Mouse (Mus musculus): ENCODE measurements at regions not wholly inside any gene's neighbourhood (a gene's known extent, or its start where the extent isn't known, plus 50 kb on each side); places are given as distances from the start of the nearest gene placed in this dataset.
"Not testable (repeated sequence)": the region's sequence is repeated elsewhere in the genome, so short reads cannot be mapped to it uniquely, and the experiment has no call there.

DNA sequence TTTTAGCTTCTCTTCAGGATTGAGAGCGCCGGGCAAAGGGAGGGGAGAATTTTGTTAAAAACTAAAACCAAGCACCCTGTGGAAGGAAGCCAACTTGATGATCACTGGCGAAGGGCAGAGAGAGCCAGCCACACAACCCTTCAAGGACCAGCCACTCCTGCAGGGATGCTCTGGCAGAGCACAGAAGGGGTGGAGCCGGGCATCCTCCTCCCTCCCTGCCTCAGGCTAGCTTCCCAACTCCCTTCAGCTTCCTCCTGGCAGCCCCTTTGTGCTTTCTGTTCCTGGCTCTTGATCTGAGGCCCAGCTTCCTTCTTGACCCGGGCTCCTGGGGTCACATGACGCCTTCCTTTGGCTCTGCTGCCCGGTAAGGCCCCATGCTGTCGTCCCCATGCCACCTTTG lies 591.8 kb upstream of the Gm10131 start:
- DNase-seq: no peak

DNA sequence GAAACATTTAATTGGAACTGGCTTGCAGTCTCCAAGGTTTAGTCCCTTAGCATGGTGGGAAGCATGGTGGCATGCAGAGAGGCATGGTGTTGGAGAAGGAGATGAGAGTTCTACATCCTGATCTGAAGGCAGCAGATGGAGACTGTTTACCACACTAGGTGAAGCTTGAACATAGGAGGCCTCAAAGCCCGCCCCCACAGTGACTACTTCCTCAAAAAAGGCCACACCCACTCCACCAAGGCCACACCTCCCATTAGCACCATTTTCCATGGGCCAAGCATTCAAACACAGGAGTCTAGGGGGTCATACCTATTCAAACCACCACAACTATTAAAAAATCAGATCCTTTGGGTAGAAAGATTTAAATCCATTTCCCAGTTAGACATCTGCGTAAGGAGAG lies 591.3 kb upstream of the Gm10131 start:
- DNase-seq: no peak

DNA sequence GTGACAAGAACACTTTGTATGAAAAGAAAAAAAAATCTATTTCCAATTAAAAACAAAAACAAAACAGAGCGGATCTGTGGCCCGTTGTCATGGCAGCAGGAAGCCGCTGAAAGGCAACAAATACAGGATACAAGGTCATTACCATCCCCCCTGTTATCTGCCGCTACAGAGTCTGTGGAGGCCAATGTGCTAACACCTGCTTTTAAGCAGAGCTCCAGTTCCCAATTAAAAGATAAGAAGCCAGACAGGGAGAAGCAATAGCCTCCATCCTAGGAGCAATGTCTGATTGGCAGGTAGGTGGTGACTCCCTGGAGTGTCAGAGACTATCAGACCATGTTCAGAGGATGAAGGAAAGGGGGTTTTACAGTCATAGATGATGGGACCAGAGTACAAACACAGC lies 587.5 kb upstream of the Gm10131 start:
- DNase-seq: no peak

DNA sequence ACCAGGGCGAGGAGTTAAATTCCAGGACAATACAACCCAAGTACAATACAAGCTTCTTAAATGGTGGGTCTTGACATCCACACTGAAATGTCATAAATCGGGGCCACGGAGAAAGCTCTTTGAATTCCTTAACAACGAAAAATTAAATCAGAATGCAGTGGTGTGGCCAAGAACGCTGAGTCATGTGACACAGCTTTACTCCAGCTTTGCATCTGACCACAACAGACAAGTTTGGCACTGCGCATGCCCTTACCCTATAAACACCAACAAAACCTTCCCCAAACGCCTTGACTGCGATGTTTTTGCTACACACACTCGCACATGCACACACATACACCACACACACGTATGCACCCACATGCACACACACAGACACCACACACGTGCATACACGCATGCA lies 584.8 kb upstream of the Gm10131 start:
- no peak for DNase-seq

DNA sequence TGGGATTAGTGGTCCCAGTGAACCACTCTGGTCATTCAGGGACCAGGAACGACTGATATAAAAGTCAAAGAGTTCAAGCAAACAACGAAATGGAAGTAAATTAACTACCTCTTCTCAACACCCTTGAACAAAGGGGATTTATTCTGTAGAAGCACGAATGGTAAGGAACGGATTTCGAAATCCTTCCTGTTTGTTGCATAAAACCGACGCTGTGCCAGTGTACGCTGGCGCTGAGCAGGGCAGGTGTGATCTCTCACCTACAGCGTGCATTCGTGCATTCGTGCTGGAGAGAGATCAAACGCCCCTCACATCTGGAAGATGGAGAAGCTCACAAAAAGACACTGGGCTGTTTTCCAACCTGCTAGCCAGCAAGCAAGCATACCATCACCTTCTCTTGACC lies 581.1 kb upstream of the Gm10131 start:
- DNase-seq: no peak

DNA sequence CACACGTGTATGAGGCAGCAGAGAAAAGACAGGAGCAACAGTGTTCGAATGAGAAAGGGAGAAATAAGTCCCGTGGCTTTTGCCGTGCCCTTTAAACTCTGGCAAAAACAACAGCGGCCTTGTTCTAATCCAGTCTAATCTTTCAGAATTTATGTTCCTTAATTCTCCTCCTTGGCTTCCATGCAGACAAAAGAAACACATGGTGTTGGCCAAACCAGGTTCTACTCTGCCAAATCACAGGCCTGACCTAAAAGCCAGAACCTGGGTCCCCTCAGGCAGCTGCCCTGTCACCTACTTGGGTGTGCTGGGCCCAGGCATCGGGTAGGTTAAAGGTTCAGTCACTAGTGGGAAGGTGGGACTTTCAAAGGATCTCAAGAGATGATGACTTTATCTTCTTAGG lies 580.2 kb upstream of the Gm10131 start:
- no peak for DNase-seq

DNA sequence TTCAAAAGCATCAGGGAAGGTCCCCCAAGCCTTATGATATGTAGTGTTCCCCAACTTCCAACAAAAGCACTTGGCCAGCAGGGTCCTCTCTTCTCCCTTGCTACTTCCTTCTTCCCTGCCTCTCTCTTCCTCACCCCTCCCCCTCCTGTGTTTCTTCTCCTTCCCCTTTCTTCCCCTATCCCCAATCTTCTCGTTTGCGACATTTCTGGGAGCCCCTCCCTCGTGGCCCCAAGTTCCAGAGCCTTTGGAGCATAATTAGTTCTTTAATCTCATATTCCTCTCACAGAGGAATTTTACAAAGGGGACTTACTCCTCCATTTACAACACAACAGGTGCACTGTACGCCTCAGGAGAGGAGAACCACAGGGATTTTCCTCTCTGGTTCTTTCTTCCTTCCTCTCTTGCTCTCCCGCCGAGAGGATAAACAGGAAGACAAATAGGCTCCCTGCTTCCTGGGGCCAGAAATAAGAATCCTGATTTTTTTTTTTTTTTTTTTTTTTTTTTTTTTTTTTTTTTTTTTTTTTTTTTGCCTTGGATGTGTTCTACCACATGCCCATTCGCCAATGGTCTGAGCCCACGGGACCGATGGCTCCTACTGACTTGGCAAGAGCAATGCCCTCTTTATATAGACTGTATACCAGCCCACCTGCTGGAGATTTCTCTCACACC lies 578.4 kb upstream of the Gm10131 start:
- no peak for DNase-seq

DNA sequence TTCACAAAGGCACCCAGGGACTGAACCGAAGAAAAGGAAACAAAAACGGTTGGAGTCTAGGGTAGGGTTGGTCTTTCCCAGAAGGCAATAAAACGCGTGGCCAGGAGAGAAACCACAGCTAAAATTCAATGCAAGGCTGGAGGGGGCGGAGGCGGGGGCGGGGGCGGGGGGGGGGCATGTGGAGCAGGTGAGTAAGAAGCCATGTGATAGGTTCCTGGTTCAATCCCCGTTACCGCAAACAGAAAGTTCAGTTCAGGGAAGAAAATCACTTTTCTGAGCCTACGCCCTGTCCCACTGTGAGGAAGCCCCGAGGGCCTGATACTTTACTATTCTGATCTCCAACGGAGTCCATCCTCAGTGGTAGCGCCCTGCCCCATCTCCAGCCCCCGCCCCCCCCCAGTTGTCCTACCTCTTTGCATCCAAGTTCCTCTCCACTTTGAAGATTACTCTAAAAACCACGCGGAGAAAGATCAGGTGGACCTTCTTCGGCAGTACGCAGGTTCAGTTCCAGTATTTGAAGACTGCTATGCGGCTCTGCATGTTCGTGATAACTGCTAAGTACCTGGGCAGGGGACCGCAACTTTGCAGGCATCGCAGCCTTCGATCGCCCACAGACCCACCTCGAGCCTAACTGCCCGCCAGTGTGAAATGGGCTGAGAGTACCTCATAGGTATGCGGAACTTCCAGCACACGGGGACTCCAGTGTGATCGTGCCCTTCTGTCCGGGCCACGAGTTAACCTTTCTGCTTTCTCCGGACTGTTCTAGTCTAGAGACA lies 577.7 kb upstream of the Gm10131 start:
- no peak for DNase-seq

DNA sequence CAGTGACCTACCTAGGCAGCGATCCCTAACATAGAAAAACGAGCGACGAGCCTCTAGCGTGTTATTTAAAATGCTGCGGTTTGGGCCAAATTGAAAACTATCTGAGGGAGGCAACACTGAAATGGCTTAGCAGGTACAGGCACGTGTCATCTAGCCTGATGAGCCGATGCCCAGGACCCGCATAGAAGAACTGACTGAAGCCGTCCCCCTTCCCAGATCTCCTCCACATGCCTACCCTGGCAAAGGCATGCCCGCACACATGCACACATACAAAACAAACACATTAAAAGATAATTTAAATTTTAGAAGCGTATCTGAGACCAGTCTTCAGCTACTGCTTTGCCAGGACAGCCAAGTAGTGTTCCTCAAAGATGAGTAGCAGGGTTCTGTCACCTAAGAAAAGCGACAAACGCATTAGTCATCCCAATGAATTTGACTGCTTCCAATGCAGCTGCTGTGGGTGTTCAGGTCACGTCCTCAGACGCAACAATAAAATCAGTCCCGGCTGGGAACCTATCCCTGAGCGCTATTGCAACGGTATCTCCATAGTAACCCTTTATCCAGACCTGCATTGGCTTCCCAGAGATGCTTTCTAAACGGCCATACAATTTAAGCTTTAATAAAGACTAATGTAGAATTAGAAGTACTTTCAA lies 577.0 kb upstream of the Gm10131 start:
- no peak for DNase-seq

DNA sequence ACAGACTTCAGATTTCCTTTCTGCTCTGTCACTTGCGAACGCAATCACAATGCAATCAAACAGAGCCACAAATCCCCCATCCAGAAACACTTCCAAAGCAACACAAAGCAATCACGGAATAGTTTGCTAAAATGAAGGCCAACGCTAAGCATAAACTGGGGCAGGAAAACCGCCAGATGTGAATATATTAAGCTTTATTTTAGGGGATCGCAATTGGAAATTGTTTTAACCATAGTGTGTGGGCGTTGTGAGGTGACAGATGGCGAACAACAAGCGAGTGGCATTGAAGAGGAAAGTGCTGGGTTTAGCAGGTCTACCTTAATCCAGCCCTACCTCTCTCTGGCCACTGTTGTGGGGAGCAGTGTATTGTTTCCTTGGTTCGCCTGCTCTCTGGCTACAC lies 574.8 kb upstream of the Gm10131 start:
- DNase-seq: no peak

DNA sequence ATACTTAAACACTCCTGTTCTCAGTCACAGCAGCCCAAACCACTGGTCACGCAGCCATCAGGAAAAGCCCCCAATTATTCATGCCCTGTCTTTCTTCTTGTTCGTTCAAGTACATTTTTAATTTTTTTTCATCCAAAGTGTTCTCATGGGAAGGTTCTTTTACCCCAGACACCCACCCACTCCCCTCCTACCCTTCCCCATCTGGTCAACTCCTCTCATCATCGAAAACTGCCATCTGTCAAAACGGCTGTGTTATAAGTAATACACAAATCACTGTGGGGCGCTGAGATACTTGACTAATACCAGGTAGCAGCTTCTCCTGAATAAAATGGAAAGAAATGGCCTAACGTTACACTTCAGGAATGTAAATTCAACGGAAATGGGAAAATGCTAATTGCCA lies 573.1 kb upstream of the Gm10131 start:
- DNase-seq: no peak

DNA sequence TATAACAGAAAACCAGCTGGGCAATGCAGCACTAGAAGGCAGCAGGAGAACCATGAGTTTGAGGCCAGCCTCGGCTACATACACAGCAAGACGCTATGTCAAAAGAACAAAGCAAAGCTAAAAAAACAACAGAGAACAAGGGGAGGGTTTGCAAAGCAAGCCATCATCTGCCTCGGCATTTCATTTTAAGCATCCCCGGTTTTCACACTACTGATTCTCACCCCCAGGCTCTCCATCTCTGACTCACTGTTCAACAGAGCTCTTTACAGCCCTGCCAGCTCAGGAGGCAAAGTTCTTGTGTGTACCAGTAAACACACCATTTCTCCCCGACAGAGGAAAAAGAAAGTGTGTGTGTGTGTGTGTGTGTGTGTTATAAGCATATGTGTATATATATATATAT lies 571.6 kb upstream of the Gm10131 start:
- DNase-seq: no peak

DNA sequence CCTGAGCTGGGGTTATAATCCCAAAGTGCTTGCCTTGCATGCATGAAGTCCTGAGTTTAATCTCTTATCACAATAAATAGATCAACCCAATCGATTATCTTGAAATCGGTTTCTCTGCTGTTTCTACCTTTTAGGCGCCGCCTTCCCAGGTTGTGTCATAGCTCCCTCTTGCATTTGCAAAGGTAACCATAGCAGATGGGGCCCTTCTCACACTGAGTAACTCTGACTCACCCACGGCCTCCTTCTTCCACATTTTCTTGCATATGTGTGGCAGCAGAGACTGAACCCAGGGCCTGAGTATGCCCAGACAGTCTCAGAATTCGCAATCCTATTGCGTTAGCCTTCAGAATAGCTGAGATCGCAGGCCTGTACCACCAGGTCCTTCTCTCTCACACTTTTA lies 570.7 kb upstream of the Gm10131 start:
- no peak for DNase-seq

DNA sequence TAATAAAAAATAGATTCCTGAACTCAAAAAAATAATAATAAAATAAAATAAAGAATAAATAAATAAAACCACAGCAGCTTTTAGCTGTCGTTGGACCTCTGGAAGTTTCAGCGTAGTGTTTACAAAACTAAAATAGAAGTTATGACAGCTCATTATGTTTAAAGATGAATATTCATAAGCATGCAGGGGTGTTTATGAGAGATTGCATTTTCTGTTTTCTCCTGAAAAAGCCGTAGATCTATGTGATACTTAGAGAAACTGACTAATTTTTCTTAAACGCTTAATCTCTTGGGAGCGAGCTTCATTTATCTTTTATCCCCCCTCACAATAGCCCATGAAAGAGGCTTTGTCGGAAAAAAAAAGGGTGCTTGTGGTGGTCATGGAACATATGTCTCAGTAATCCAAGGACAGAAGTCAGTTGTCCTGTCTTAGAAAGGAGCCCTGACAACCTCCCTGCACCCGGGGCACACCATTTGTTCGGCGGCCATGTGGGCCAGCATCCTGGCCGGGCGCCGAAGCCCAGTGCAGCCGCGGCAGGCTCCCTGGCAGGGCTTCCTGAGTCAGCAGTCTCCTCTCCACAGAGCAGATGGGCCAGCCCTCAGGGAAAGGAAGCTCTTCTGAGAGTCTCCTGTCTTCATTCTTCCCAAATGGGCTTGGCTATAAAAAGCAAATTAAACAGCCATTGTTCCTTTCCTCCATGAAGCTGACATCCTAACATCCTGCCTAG lies 568.2 kb upstream of the Gm10131 start:
- peak; percentile 11 for DNase-seq

DNA sequence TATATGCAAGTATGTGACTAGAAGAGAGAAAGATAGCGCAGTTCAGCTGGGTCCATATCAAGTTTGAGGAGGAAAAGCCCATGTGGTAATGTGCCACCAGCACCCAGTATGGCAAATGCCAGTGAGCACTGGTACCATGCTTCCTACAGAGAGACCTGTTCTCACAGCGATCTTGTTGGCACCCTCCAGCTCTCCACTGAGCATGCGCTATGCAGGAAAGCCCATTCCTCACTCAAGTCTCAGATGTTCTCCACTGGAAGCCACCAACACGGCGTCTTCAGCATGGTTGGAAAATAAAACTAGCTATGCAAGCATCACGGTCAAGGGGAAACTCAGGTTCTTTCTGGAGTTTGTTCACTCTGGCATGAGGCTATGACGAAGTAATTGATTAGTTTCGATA lies 567.3 kb upstream of the Gm10131 start:
- DNase-seq: no peak

DNA sequence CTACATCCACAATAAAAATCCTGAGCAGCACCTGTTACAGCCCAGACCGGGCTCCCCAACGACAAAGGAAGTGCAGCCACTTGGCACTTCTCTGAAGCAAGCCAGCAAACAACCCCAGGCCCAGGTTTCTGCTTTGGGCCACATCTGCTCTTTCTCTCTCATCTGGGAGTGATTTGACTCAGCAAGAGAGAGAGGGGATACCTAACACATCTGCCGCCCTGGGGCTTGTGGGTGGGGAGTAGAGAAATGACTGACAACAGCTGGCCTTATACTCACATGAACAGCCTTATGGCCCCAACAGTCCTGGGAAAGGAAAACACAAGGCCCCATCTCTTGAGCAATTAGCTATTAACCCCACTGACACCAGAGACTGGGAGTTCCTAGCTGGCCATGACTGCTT lies 560.2 kb upstream of the Gm10131 start:
- no peak for DNase-seq

DNA sequence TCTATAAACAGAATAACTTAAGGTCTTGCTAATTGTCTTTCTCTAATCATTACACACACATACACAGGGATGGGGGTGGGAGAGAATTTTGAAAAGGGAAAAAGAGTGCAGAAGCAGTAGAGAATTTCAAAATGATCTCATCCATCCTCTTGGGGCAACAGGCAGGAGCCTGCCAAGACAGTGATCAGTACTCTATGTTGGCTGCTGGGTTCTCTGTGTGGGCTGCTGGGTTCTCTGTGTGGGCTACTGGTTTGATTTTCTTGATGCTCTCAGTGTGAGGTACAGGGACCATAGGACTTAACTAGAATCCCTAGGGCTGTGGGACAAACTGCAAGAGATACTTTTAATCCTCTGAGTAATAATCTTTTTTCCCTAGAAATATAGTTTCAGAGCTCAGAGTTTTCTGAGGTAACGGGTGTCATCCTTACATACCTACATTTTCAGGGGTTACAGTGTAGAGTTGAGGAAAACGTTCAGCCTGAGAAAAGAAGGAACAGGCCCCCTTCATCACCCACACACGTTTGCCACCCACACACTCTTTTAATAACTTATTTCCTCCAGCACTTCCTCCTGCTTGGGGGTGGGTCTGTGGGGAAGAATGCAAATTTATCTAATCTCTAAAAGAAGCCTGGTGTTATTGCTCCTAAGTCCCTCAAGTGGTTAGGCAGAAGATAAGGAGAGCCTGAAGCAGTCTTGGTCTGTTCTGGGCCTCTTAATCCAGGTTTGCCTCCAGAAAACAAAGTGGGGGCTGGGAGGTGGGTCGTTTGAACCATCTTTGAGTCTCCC lies 559.6 kb upstream of the Gm10131 start:
- no peak for DNase-seq

DNA sequence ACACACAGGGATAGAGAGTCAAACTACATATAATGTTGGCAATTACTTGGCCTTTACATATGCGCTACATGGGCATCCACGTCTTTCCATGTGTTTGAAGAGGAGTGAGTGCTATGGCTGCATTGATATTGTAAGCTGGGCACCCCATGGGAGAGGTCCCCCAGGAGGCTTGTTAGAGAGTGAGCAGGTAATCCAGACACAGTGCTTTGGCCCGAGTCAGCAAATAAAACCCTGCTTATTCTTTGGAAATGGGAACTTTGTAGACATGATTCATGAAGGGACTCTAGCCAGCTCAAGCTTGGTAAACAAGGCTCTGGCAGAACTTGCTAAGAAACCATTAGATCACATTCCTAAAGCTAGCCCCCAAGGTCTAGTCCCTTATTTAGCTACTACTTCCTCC lies 557.6 kb upstream of the Gm10131 start:
- DNase-seq: no peak

DNA sequence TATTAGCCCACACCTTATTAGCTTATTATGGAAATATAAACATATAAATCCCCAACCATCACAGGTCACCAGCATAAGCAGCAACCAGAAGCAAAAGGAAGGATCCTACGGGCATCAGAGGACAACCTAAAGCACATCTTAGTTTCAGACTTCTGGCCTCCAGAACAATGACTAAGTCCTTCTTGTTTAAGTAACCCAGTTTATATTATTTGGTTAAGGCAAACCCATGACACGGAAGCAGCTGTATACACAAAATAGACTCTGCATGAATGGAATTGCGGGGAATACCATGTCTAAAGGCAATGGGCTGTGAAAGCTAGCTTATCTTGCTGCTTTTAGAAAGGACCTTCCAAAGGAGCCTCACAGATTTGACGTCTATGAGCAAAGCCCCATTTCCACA lies 552.9 kb upstream of the Gm10131 start:
- no peak for DNase-seq

DNA sequence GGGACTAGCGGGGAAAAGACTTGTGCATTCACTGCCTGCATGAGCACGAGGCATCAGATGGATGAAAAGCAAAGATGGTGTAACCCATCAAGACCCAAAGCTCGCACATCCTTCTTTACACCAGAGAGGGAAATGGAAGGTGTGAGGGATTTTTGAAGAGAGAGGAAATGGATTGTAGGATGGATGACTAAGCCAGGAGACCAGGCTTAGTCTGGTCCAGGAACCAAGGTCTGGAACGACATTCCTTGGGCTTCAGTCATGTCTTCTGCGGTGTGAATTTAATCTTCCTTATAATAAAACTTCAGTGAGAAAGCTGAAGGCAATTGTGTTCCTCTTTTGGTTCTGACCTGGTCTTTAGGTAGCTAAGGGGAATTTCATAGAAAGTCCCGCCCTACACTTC lies 551.0 kb upstream of the Gm10131 start:
- no peak for DNase-seq

DNA sequence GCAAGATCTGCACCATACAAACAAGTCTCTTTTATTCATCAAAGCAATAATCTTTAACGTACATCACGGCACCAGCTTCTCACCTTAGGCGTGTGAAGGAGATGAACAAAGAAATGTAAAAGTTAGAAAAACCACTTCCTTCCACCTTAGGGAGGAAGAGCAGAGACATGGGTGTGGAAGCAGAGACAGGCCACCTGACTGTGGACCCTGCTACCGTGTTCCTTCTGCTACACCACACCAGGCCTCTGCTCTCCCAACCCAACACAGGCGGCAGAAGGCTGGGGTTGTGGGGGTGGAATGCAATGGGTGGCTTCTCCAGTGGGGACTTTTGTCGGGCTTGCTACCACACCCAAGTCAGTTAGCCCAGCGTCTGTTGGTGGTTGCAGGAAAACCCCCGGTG lies 540.2 kb upstream of the Gm10131 start:
- DNase-seq: peak; percentile 10

DNA sequence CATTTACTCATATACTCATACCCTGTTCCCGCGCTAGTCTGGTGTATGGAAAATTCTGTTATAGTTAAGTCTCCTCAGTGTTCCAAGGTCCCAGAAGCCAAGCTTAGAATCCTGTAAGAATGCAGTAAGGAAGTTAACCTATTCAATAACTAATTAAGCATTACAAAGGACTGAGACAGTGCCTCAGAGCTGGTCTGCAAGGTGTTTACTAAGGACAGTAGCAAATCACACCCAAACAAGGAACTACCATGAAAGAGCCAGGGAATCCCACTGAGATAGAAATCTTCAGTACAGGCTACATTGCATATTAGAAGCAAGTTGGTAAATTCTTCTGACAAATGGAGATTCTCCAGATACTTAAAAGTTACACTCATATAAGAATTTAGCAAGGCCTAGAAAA lies 516.7 kb upstream of the Gm10131 start:
- not testable (repeated sequence) for DNase-seq
